Mouse (Mus musculus) cerebellum, adult 11-12 months (tissue): Measurements from ENCODE around the gene 1700029I15Rik.
A peak's percentile ranks its signal among the peaks of the same experiment; 100 is the strongest.

Source experiments
- DNase-seq: peaks from one replicate; pipeline ENCODE4 v3.0.0; 2022

Gene 1700029I15Rik

DNA sequence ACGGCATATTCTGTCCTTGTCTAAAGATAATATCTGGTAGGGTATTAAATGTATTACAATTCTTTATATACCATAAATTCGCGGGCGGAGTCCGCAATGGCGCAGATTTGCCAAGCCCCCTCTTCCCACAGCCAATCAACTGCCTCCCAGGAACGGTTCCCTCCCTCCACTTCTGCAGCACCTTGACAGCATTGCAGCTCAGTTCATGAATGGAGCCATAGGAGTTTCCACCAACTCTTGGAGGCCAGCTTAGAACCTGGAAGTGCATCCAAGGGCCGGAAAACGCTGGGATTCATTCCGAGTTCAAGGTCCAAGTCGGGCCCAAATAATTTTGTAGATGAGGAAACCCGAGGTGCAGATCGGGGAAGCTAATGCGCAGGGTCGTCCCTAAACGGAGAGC is 7.8 kb upstream of the 1700029I15Rik start, which contains the start of the genes Pex16 and Large2:
TSS of gene Pex16 (plus strand) at position 163 of the 400 bp plus-strand sequence.
TSS of gene Large2 (minus strand) at position 356 of the 400 bp plus-strand sequence.
- DNase-seq = peak; percentile 72

DNA sequence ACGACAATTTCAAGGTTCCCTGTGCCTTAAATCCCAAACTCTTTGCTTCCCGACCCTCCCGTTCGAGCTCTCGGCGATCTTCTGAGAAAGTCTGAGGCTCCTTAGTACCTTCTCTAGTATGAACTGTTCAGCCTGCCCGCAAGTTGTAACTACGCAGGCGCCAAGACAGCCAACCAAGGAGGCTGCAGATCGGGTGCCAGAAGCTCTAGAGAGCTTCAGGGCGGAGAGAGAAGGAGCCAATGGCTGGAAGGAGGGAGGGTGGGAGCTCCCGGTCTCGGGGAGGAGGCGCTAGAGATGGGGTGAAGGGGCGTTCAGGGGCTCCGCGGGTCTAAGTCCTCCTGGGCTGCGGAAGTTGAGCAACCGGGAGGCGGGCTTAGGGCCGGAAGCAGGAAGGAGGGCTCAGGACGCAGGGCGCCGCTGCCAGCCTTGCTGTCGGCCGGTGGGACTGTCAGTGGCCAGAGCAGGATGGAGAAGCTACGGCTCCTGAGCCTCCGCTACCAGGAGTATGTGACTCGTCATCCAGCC is 7.2 kb upstream of the 1700029I15Rik start:
- peak; percentile 97 for DNase-seq

DNA sequence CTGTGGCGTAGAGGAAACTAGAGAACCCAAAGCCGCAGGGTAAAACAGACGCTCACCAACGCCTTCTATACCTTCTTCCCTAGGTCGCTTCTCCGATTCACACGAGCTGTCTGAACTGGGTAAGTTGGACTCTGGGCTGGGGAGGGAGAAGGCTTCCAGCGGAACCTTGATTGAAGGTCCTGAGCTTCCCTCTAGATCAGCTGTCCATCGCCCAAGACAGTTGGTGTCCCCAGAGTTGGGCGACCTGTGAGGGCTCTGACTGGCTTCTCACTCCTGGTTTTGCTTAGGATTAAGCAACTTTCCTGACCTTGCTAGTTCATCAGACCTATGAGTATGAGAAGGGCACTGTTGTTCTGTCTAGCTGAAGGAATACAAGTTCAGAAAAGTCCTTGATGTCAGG is 6.5 kb upstream of the 1700029I15Rik start:
- DNase-seq = no peak

DNA sequence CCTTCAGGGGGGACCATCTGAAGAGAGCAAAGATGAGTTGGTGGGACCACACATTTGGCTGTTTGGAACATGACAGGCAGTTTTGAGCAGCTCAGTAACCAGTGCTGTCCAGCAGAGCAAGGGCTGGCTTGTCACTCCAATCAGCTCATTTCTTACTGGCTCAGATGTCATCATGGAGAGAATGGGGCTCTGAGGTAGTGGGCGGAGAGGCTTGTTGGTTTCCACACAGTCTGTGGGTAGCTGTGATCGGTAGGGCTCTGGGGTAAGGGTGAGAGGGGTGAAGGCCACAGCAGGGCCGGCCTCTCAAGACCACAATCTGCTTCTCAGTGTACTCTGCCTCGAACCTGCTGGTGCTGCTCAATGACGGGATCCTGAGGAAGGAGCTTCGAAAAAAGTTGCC is 6.0 kb upstream of the 1700029I15Rik start:
- DNase-seq = peak; percentile 46

DNA sequence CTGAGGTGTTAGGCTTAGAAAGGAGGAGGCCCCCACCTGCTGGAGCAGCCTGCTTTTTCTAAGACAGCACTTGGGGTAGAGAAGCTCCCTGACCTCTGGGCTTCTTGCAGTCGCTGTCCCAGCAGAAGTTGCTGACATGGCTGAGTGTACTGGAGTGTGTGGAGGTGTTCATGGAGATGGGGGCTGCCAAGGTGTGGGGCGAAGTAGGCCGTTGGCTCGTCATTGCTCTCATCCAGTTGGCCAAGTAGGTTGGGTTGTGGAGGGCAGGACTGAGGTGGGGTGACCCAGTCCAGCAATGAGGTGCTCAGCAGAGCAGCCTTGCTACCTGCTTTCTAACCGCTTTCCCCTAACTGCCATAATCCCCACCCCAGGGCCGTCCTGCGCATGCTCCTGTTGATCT is 5.0 kb upstream of the 1700029I15Rik start:
- peak; percentile 54 for DNase-seq

DNA sequence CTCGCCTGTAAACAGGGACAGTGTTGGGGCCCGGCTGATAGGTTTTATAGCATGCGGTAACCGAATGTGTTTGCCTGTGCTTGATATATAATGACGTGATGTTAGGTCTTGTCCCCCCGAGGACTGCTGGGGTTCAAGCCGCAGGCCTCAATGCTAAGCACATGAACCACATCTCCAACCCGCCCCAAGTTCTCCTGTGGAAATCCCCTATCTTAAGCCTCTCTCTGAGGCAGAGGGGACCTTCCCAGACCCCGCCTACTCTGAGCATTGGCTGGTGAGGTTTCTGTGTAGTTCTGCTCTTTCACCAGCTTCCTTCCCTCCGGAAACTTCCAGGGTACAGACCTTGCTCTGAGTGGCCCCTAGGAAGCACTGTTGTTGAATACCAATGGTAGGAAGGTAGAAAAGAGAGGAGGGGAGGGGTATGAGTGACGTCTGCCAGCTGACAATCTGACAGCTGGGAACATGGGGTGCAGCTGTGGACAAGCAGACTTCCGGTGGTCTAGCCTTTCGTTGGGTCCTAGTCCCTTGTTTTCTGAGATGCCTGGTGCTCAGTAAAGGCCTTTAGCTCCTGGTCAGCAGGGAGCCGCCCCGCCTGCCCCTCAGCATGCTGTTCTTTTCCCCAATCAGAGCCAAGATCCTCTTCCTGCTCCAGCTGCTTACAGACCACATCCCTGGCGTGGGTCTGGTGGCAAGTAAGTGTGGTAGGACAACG is 2.4 kb upstream of the 1700029I15Rik start:
- DNase-seq = peak; percentile 36

DNA sequence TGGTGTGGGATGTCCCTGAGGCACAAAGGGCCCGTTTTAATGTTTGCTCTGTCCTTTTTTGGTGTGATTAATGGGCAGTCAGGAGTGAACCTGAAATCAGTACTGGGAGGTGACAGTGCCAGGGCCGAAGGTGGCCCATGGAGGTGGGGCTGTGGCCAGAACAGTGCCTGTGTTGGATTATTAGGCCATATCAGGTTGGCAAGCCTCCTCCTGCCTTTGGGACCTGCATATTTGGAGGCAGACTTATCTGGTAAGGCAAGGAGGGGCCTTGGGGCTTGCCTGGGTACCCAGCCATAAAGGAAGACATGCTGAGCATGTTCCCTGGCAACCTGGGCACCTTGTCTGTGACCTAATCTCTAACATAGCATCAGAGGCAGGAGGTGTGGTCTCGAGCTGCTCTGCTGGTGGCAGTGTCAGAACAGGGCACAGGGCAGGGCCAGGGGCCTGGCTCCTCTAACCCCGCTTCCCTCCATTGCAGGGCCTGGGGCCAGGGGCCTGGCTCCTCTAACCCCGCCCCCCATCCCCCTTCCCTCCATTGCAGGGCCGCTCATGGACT is 1.8 kb upstream of the 1700029I15Rik start:
- DNase-seq = peak; percentile 51

DNA sequence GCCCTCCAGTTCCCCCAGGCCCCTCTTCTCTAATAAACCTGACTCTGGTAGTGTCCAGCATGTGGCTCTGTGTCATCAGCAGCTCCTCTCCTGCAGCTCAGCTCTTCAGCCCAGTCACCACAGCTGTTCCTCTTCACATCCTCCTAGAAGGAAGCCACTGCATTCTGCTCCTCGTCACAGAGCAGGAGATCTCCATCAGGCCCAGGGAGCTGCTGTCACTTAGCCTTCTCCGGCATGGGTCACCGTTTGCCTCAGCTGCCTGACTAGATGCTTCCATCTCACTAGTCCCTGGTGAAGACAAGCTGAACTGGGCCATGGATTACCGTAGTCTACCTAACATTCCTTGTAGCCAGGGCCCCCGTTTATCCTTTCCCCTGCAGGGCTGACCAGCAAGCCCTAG is 1.2 kb upstream of the 1700029I15Rik start:
- DNase-seq = no peak

DNA sequence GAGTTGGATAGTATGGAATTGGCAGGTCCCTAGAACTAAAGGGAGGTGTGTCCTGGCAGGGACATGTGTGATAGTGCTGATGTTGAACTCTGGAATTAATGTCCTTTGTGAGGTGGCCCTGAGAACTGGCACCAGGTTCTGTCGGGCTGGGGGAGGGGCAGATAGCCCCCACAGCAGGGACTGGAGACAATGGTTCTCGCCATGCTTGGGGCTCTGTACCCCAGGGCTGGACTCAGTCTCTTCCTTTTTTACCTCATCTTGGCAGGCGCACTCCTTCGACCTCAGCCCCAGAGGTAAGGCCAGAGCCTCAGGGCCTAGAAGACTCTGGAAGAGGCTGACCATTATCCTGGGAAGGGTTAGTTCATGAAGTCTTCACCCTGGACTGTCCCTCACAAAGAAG is 421 bp downstream of the 1700029I15Rik start:
- peak; percentile 56 for DNase-seq

DNA sequence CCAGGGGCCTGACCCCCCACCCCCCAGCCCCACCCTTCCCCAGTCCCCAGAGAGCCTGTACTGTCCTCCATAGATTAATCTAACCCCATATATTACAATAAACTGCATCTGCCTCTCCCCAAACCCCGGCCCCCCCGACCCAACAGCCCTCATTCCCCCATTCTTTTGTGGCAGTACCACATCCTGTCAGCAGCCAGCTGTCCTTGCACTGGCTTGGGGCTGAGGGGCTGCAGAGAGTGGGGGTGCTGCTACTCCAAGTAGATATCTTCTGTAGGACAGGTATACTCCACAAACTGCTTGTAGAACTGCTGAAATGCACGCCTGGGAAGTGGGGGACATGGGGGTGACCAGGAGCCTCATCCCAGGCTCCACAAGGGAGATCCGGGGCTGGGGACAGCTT is 1.8 kb downstream of the 1700029I15Rik start:
- no peak for DNase-seq

DNA sequence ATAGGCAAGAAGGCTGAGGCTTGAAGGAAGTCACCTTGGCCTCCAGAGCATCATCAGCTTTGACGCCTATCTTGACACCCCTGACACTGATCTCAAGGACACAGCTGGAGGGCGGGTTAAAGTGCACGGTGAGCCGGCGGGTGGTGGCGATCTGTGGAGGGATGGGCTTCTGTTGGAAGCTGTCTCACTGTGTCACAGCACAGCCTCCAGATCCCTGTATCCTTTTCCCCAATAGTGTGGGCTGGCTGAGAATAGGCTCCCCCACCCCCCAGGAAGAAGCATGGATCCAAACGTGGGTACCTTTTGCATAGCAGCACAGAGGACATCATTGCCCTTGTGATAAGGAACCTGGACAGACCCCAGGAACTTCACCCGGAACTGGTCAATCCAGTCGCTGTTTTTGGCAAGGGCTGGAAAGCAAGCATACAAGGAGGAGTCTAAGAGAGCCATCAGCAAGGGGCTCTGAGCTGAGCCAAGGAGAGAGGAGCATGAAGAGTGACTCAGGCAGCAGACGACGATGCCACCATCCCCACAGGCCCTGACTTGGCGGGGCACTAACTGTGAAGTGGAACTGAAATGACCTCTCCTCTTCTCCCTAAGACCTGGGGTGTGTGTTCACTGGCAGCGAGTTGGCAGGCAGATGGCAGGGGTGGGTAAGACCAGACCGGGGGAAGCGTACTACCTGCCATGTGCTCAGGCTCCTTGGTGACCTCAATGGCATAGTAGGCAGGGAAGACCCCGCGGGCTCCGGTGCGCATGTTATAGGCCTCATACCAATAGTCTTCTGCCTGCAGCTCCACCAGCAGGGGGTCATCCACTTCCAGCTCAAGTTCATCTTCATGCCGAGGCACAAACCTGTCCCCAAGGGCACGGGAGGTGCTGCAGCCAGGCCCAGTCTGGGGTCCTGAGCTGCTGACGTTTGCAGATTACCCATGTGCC is 3.0 kb downstream of the 1700029I15Rik start:
- peak; percentile 71 for DNase-seq

DNA sequence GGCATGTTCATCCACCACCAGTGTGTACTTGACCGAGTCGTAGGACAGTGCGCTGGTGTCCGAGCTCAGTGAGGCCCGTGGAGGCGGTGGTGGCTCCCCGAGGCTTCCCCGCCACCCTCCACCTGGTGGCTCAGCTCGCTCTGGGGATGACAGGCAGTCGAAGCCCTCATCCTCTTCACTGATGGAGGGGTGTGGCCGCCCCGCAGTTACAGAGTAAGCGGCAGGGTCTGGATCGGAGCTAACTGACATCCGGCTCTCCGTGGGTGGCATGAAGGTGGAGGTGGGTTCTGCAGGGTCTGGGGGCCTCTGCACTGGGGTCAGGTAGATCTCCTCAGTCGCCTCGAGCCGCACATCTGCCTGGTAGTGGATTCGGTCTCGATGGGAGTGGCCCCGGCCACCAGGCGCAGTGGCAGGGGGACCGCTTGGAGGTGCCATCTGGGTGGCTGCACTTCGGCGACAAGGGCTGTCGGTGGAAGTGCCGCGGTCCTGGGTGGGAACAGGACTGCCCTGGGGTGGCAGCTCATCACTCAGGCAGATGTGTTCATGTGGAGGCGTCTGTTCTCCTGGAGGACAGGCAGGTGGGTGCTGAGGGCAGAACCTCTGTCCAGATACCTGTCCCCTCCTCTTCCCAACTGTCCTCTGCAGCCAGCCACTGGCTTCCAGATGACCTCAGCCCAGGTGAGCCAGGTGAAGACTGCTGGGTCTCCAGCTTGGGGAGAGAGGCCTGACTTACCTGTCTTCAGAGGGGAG is 4.7 kb downstream of the 1700029I15Rik start:
- DNase-seq = peak; percentile 53

DNA sequence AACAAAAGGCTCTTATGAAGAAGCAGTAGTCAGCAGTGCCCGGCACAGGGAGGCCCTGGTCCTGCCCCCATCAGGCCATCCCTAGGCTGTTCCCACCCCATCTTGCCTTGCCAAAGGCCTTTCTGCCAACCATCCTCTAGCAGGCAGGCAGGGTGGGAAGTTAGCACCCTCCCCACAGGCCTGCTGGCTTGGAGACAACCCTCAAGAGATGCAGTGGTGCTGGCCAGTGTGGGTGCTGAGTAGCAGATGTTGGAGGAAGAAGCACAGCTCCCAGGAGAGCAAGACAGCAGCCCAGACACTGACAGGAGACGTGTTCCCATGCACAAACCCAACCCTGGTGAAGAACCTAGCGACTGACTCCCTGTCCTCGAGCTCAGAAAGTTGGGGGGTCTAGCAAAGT is 5.3 kb downstream of the 1700029I15Rik start:
- peak; percentile 71 for DNase-seq

DNA sequence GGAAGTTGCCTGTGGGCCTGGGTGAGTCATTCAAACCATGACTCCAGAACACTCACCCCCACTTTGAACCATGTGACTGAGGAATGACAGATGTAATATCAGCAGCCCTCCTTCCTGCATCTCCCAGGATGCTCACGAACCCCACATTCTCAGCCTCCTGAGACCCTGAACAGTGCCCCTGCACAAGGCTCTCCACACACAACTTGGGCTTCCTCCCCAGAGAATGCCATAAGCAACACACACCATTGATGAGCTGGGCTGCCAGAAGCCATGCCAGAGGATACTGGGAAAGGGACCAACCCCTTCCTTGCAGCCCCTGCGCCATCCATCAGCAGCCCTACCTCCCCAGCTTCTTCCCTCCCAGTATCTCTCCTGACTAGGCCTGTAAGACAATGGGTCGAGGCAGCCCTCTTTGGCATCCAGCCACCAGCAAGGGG is 5.8 kb downstream of the 1700029I15Rik start:
- DNase-seq = peak; percentile 67

DNA sequence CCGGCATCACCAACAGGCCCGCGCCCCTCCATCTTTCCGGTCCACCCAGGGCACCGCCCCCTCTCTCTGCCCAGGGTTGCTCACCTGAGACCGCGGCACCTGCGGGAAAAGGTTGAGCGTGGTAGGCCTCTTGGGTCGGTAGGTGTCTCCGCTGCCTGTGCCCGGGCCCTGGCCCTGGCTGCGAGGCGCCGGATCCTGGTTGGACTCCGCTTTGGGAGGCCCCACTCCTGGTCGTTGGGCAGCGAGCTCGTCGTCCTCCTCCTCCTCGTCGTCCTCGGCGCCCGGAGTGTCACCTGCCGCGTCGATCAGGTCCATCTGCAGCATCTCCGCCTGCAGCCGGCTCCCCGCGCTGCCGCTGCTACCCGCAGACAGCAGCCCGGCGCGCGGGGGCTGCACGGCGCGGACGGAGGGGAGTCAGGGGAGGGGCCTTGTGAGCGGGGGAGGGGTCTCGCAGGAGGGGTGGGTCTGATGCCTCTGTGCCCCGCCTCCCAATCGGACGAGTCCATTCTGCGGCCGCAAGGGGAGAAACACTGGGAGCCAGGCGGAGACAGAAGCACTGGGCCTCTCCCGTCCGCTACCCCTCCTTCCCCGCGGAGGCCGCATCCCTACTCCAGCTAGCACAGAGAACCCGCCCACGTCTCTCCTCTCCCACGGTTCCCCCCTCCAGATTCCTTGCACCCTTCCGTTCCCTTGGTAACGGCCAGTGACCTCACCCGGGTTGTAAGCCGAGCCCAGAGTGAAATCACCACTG is 6.7 kb downstream of the 1700029I15Rik start:
- DNase-seq = peak; percentile 94

DNA sequence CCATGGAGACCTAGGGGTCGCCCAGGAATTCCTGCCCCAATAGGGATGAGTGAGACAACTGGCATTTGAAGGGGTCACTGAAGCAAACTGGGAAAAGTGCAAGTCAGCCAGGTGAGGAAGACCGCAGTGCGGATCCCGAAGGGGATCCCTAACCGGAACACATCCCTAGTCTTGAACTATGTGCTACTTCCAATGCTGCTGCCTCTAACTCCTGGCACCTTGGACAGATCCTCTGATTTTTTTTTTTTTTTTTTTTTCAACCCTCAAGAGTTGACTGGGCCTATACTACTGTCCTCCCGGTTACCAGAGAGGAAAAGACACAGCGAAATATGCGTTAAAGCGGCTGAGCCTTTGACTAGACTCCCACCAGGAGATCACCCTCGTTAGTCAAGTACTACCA is 7.3 kb downstream of the 1700029I15Rik start:
- DNase-seq = peak; percentile 35

DNA sequence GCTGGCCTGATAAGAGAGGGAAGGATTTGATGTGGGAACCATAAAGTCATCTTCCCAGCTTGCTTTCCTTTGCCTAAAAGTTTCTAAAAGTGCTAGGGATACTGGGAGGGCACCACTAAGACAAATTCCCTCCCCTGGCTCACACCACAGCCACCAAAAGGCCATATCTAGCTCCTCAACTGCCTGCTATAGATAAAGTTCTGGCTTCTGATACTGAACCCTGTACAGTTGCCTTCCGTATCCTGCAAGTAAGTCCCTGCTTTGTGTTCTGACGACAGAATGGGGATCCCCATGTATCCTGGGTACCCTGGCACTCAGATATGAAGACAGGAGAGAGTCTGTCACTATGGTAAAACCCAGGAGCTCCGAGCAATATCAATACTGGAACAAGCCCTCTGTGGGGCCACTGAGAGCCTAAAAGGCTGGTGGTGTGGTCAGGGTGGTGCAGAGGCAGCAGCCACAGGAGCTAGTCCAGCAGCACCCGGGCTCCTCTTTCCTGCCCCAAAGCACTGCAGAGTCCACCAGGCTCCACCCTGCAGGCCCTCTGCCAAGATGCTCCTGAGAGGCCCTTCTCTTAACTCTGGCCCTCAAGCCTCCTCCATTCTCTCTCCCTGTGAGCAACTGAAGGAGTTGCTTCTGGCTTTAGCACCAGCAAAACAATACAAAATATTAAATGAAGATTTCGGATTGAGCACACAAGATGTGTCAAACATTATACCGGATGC is 8.0 kb downstream of the 1700029I15Rik start:
- DNase-seq = peak; percentile 67

DNA sequence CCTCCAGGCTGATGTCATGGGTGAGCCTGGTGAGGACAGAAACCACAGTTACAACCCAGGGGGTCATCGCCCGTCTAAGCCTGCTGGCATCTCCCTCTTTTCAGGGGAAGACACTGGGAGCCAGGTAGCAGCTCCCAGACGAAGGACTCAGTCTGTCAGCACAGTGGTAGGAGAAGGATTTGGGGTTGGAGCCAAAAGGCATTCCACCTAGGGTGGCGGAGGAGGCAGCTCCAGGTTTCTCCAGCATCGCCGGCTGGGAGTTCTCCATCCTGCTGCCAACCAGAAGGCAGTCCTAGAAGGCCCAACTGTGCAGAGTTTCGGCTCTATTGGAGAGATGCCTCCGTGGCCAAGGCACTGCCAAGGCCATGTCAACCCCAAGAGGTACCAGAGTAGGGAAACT is 8.8 kb downstream of the 1700029I15Rik start:
- peak; percentile 82 for DNase-seq

DNA sequence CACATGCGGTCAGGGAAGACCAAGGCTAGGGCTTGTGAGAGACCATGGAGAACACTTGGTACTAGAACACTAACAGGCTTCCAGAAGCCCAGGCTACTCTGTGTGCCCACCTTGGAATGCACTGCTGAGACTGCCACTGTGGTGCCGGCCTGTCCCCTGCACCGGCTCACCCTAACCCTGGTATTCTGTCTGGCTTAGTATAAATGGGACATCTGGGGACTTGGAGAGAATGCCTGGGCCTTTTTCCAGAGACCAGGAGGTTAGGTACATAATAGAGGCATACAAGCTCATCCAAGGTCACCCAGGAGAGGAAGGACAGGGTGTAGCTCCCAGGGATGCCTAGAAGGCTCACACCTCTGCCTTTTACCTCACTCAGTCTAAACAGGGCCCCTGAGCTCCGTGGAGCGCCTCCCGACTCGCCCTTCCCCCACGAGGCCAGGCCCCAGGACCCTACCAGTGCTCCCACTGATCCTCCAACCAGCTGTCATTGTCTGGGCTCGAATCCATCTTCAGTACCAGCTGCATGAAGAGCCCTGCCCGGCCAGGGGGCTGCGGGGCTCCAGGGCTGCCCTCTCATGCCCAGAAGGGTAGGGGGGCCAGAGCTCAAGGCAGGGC is 9.5 kb downstream of the 1700029I15Rik start:
- peak; percentile 64 for DNase-seq
